Mouse (Mus musculus): ENCODE results near the gene Vil1. TPM values are rescaled to one million over a fixed set of nuclear protein-coding genes. Genes with fewer than 3 reads are reported as not detected.
"Not testable (repeated sequence)": the region's sequence is repeated elsewhere in the genome, so short reads cannot be mapped to it uniquely, and the experiment has no call there.

The Vil1 gene
- polyA plus RNA-seq, 1 experiment, result 0.02 TPM

DNA sequence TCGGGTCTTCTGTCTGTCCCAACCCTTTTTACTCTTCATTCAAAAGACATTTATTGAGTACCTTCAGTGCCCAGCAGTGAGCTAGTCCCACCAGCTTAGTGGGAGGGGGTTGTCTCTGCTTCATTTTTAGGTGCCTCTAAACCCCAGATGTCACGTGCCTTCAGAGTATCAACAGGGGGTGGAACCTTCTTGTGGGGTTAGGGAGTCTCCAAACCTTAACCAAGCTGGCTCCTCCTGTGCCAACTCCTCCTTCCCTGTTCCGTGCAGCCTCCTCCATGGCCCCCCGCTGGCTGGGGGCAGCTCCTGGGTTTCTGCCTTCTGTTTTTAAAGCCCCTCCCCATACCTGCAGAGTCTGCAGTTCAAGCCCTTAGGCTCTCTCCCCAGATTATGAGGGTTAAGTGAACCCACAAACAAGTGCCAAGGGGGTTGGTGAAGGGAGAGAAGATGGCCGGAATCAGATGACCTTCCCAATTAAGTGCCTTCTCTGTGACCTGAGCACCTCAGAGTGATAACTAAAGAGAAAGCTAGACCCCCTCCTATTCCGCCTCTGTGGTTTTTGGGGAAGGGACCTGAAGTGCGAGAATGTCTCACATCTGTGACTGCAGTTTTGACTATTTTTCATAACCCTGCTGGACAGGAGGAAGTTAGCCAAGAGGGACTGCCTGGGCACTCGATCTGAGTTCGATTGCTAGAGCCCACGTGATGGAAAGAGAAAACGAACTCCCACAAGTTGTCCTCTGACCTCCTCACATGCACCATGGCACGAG lies 12.5 kb upstream of the Vil1 start:
- not testable (repeated sequence) for H3K36me3 ChIP-seq (ENCODE audit: control insufficient read depth, insufficient read depth); H3K27me3 ChIP-seq (ENCODE audit: control insufficient read depth, insufficient read depth, insufficient read length); H3ac ChIP-seq (ENCODE audit: control insufficient read depth, insufficient read length)
- peak overlapping the region; percentile 74 for H3K4me2 ChIP-seq (ENCODE audit: low read depth)
- peak; percentile 75 for TF ChIP-seq USF1 (IDR thresholded peaks at IDR 0.05; ENCODE audit: low read depth)
- peak overlapping the region; percentile 27 for H3K4me3 ChIP-seq
- peaks cover 18% of the 10 kb centered on the region for H3K79me2 ChIP-seq (ENCODE audit: control insufficient read depth, insufficient read depth)

DNA sequence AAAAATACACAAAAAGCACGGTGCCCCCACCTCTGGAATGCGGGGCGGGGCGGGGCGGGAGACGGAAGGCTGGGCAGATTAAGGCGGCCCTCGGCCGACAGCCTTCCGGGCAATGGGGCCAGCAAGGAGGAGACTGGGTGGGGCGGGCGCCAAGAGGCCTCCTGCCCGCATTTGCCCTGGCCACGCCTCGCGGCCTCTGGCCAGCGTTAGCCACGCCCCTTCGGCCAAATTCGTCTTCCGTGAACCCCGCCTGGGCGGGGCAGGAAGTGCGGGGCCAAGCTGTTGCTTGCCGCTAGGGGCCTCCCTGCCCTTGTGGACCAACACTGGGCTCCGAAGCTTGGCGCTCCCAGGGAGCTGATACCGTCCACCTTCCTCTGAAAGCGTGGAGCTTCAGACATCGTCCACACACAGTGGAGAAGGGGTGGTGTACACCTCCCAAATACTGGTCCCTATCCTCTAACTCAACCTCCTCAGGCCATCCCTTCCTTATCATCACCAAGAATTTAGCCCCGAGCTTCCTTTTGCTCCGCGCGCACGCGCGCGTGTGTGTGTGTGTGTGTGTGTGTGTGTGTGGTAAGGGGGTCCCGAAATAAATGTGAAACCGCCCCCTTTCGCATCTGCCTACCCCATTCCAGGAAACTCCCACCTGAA lies 11.8 kb upstream of the Vil1 start:
- no peaks in the 10 kb centered on the region for H3K36me3 ChIP-seq (ENCODE audit: control insufficient read depth, insufficient read depth)
- H3K27me3 ChIP-seq (ENCODE audit: control insufficient read depth, insufficient read depth, insufficient read length), result no peaks in the 10 kb centered on the region
- H3K4me3 ChIP-seq, result peak overlapping the region; percentile 27
- H3K79me2 ChIP-seq (ENCODE audit: control insufficient read depth, insufficient read depth), result peaks cover 12% of the 10 kb centered on the region
- TF ChIP-seq MYOD1 (IDR thresholded peaks at IDR 0.05; ENCODE audit: control insufficient read depth in 1 of 3, insufficient read length in 2 of 3, low read depth in 2 of 3), result peak in 1 of 3 experiments; percentile 7
- no peak for TF ChIP-seq TCF12 (IDR thresholded peaks at IDR 0.05; ENCODE audit: insufficient read depth, poor library complexity, severe bottlenecking)
- no peak for TF ChIP-seq REST (IDR thresholded peaks at IDR 0.05; ENCODE audit: insufficient read depth, insufficient read length)
- TF ChIP-seq E2F4 (IDR thresholded peaks at IDR 0.05; ENCODE audit: insufficient read depth), result no peak
- TF ChIP-seq MAX (IDR thresholded peaks at IDR 0.05; ENCODE audit: low read depth), result no peak
- peak; percentile 79 for TF ChIP-seq POLR2A (IDR thresholded peaks at IDR 0.05; ENCODE audit: insufficient read length, low read depth)
- TF ChIP-seq USF1 (IDR thresholded peaks at IDR 0.05; ENCODE audit: low read depth), result no peak
- TF ChIP-seq SRF (IDR thresholded peaks at IDR 0.05; ENCODE audit: control insufficient read depth, insufficient read length, low read depth), result peak; percentile 82
- no peak for TF ChIP-seq TCF3 (IDR thresholded peaks at IDR 0.05; ENCODE audit: insufficient read length, low read depth)
- TF ChIP-seq POLR2AphosphoS2 (IDR thresholded peaks at IDR 0.05; ENCODE audit: insufficient read length, low read depth), result peak; percentile 100
- no peak for TF ChIP-seq CEBPB (IDR thresholded peaks at IDR 0.05; ENCODE audit: insufficient read depth, poor library complexity, severe bottlenecking)
- peak in 1 of 3 experiments; percentile 42 for TF ChIP-seq MYOG (IDR thresholded peaks at IDR 0.05; ENCODE audit: control insufficient read depth in 1 of 3, insufficient read depth in 1 of 3, insufficient read length in 2 of 3, low read depth in 2 of 3)
- no peak overlapping the region for H3ac ChIP-seq (ENCODE audit: control insufficient read depth, insufficient read length)
- peak overlapping the region; percentile 85 for H3K4me2 ChIP-seq (ENCODE audit: low read depth)

DNA sequence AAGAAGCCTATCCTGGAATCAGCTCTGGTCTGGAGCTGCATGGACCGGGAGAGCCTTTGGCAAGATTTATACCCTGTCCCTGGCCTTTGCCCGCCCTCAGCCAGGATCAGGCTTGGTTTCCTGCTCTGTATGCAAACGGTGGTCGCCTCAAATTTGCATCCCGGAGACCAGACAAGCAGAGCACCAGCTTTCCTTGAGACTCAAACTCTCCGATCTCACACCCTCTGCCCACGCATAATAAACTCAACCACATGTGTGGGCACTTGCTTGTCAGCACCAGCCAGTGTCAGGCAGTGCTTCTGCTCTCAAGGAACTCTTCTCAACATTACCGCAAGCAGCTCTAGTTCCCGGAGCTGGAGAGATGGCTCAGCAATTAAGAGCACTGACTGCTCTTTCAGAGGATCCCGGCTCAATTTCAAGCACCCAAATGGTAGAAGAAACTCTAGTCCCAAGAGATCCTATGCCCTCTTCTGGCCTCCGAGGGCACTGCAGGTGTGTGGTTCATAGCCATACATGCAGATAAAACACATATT lies 11.2 kb upstream of the Vil1 start:
- peak overlapping the region; percentile 27 for H3K4me3 ChIP-seq
- H3K27me3 ChIP-seq (ENCODE audit: control insufficient read depth, insufficient read depth, insufficient read length), result no peaks in the 10 kb centered on the region
- peak; percentile 25 for TF ChIP-seq POLR2A (IDR thresholded peaks at IDR 0.05; ENCODE audit: insufficient read length, low read depth)
- TF ChIP-seq MYOD1 (IDR thresholded peaks at IDR 0.05; ENCODE audit: control insufficient read depth in 1 of 3, insufficient read length in 2 of 3, low read depth in 2 of 3), result no peak
- peaks cover 6% of the 10 kb centered on the region for H3K79me2 ChIP-seq (ENCODE audit: control insufficient read depth, insufficient read depth)
- peak overlapping the region; percentile 85 for H3K4me2 ChIP-seq (ENCODE audit: low read depth)
- H3K36me3 ChIP-seq (ENCODE audit: control insufficient read depth, insufficient read depth), result no peaks in the 10 kb centered on the region
- no peak overlapping the region for H3ac ChIP-seq (ENCODE audit: control insufficient read depth, insufficient read length)

DNA sequence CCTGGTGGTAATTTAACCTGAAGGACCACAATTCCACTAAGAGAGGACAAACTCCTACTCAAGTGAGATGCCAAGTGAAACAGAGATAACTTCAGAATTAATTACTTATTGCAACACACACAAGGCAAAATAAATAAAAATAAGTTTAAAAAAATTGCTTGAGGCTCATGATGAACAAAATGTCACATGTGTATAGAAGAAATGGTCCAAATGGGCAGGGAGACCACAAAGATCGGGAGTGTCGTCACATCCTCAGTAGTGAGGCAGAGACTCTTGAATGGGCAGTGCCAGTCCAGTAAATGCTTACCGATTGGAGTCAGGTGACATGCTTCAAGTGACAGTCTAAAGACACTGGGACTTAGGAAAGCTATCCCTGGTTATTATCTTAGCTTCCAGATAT lies 8.6 kb upstream of the Vil1 start:
- H3K79me2 ChIP-seq (ENCODE audit: control insufficient read depth, insufficient read depth), result no peaks in the 10 kb centered on the region
- no peak overlapping the region for H3ac ChIP-seq (ENCODE audit: control insufficient read depth, insufficient read length)
- H3K27me3 ChIP-seq (ENCODE audit: control insufficient read depth, insufficient read depth, insufficient read length), result no peaks in the 10 kb centered on the region
- TF ChIP-seq TCF3 (IDR thresholded peaks at IDR 0.05; ENCODE audit: insufficient read length, low read depth) (no peak), E2F4 (IDR thresholded peaks at IDR 0.05; ENCODE audit: insufficient read depth) (no peak), SRF (IDR thresholded peaks at IDR 0.05; ENCODE audit: control insufficient read depth, insufficient read length, low read depth) (no peak), POLR2AphosphoS2 (IDR thresholded peaks at IDR 0.05; ENCODE audit: insufficient read length, low read depth) (no peak), TCF12 (IDR thresholded peaks at IDR 0.05; ENCODE audit: insufficient read depth, poor library complexity, severe bottlenecking) (no peak), REST (IDR thresholded peaks at IDR 0.05; ENCODE audit: insufficient read depth, insufficient read length) (no peak), MYOD1 (IDR thresholded peaks at IDR 0.05; ENCODE audit: control insufficient read depth in 1 of 3, insufficient read length in 2 of 3, low read depth in 2 of 3) (no peak), USF1 (IDR thresholded peaks at IDR 0.05; ENCODE audit: low read depth) (no peak)
- no peak overlapping the region for H3K4me2 ChIP-seq (ENCODE audit: low read depth)
- no peaks in the 10 kb centered on the region for H3K36me3 ChIP-seq (ENCODE audit: control insufficient read depth, insufficient read depth)
- no peak overlapping the region for H3K4me3 ChIP-seq

DNA sequence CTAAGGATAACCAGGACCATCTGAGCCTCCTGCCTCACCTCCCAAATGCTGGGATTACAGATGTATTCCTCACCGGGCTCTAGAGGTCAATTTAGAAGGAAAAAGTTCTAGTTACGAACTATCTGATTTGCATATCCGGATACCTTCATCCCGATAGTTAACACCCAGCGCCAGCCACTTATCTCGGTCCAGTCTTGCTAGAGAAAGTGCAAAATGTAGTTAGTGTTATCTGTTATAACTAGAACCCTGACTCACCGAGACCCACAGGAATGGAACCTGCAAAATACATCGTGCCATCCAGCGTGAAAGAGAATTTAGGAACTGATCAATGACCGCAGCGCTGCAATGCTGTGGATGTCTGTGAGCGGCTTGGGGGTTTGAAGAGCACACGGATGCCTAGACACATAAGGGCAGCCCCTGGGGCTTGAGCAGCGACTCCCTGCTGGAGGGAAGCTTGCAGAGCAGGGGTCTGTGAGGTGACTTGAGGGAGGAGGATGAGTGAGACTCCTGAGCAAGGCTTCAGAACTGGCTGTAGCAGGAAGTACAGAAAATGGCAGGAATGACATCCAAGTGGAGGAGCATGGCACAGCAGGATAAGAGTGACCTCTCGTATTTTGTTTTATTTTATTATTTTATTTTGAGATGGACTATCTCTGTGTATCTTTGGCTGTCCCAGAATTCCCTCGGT lies 8.0 kb upstream of the Vil1 start:
- H3K4me2 ChIP-seq (ENCODE audit: low read depth), result no peak overlapping the region
- H3K4me3 ChIP-seq, result no peak overlapping the region
- TF ChIP-seq MAX (IDR thresholded peaks at IDR 0.05; ENCODE audit: low read depth), result no peak
- TF ChIP-seq USF1 (IDR thresholded peaks at IDR 0.05; ENCODE audit: low read depth), result no peak
- no peak for TF ChIP-seq E2F4 (IDR thresholded peaks at IDR 0.05; ENCODE audit: insufficient read depth)
- TF ChIP-seq SRF (IDR thresholded peaks at IDR 0.05; ENCODE audit: control insufficient read depth, insufficient read length, low read depth), result no peak
- TF ChIP-seq CEBPB (IDR thresholded peaks at IDR 0.05; ENCODE audit: insufficient read depth, poor library complexity, severe bottlenecking), result no peak
- no peak for TF ChIP-seq TCF12 (IDR thresholded peaks at IDR 0.05; ENCODE audit: insufficient read depth, poor library complexity, severe bottlenecking)
- TF ChIP-seq REST (IDR thresholded peaks at IDR 0.05; ENCODE audit: insufficient read depth, insufficient read length), result no peak
- TF ChIP-seq TCF3 (IDR thresholded peaks at IDR 0.05; ENCODE audit: insufficient read length, low read depth), result no peak
- TF ChIP-seq POLR2A (IDR thresholded peaks at IDR 0.05; ENCODE audit: insufficient read length, low read depth), result no peak
- TF ChIP-seq MYOG (IDR thresholded peaks at IDR 0.05; ENCODE audit: control insufficient read depth in 1 of 3, insufficient read depth in 1 of 3, insufficient read length in 2 of 3, low read depth in 2 of 3), result no peak
- no peak for TF ChIP-seq MYOD1 (IDR thresholded peaks at IDR 0.05; ENCODE audit: control insufficient read depth in 1 of 3, insufficient read length in 2 of 3, low read depth in 2 of 3)
- TF ChIP-seq POLR2AphosphoS2 (IDR thresholded peaks at IDR 0.05; ENCODE audit: insufficient read length, low read depth), result no peak
- H3K27me3 ChIP-seq (ENCODE audit: control insufficient read depth, insufficient read depth, insufficient read length), result no peaks in the 10 kb centered on the region
- no peak overlapping the region for H3ac ChIP-seq (ENCODE audit: control insufficient read depth, insufficient read length)
- H3K36me3 ChIP-seq (ENCODE audit: control insufficient read depth, insufficient read depth), result no peaks in the 10 kb centered on the region
- H3K79me2 ChIP-seq (ENCODE audit: control insufficient read depth, insufficient read depth), result no peaks in the 10 kb centered on the region

Data from myocyte (in vitro differentiated cells).